Mouse (Mus musculus) embryo, embryonic 10 days (tissue): ENCODE data around the gene Hnrnpll.

Source experiments
- DNase-seq: peaks from one replicate; pipeline ENCODE4 v3.0.0-alpha.2; 2015; ENCODE audit warnings: low spot score

The Hnrnpll gene

GRCm38 (mm10) chr17:80061783-80062619 lies at the start of gene Hnrnpll:
Hnrnpll (minus strand) TSS chr17:80062334.
- peak; percentile 96 for DNase-seq

- DNase-seq = no peak
Observed at GRCm38 (mm10) chr17:80105348-80105978, 43.3 kb upstream of the Hnrnpll start.

GRCm38 (mm10) chr17:80099823-80100222 lies 37.7 kb upstream of the Hnrnpll start:
- no peak for DNase-seq

GRCm38 (mm10) chr17:80097221-80097620 lies 35.1 kb upstream of the Hnrnpll start:
- DNase-seq = peak; percentile 32

GRCm38 (mm10) chr17:80096720-80097114 lies 34.6 kb upstream of the Hnrnpll start:
- no peak for DNase-seq

GRCm38 (mm10) chr17:80096043-80096719 lies 34.0 kb upstream of the Hnrnpll start:
- peak; percentile 86 for DNase-seq

GRCm38 (mm10) chr17:80095254-80095899 lies 33.2 kb upstream of the Hnrnpll start:
- DNase-seq = no peak

GRCm38 (mm10) chr17:80091879-80092549 lies 29.9 kb upstream of the Hnrnpll start:
- no peak for DNase-seq

- no peak for DNase-seq
Observed at GRCm38 (mm10) chr17:80090551-80090950, 28.4 kb upstream of the Hnrnpll start.

GRCm38 (mm10) chr17:80088168-80088567 lies 26.0 kb upstream of the Hnrnpll start:
- no peak for DNase-seq

- no peak for DNase-seq
Observed at GRCm38 (mm10) chr17:80086591-80086990, 24.5 kb upstream of the Hnrnpll start.

- DNase-seq = no peak
Observed at GRCm38 (mm10) chr17:80084424-80084823, 22.3 kb upstream of the Hnrnpll start.

- no peak for DNase-seq
Observed at GRCm38 (mm10) chr17:80083223-80083622, 21.1 kb upstream of the Hnrnpll start.

GRCm38 (mm10) chr17:80078726-80079125 lies 16.6 kb upstream of the Hnrnpll start:
- DNase-seq = no peak

- no peak for DNase-seq
Observed at GRCm38 (mm10) chr17:80067257-80067656, 5.1 kb upstream of the Hnrnpll start.

GRCm38 (mm10) chr17:80063840-80064495 lies 1.8 kb upstream of the Hnrnpll start:
- DNase-seq = peak; percentile 17

GRCm38 (mm10) chr17:80063386-80063785 lies 1.3 kb upstream of the Hnrnpll start:
- DNase-seq = no peak

- peak; percentile 53 for DNase-seq
Observed at GRCm38 (mm10) chr17:80062620-80063010, 481 bp upstream of the Hnrnpll start.

- DNase-seq = peak; percentile 74
Observed at GRCm38 (mm10) chr17:80060828-80061782, 1.0 kb downstream of the Hnrnpll start.

GRCm38 (mm10) chr17:80060151-80060550 lies 2.0 kb downstream of the Hnrnpll start:
- no peak for DNase-seq
